Mouse (Mus musculus): ENCODE results near the gene Fcgr3. TPM values are rescaled to one million over a fixed set of nuclear protein-coding genes. Genes with fewer than 3 reads are reported as not detected.
A peak's percentile ranks its signal among the peaks of the same experiment; 100 is the strongest.
"Not testable (repeated sequence)": the region's sequence is repeated elsewhere in the genome, so short reads cannot be mapped to it uniquely, and the experiment has no call there.

Gene Fcgr3
- polyA plus RNA-seq, 1 experiment, result 21.5 TPM

DNA sequence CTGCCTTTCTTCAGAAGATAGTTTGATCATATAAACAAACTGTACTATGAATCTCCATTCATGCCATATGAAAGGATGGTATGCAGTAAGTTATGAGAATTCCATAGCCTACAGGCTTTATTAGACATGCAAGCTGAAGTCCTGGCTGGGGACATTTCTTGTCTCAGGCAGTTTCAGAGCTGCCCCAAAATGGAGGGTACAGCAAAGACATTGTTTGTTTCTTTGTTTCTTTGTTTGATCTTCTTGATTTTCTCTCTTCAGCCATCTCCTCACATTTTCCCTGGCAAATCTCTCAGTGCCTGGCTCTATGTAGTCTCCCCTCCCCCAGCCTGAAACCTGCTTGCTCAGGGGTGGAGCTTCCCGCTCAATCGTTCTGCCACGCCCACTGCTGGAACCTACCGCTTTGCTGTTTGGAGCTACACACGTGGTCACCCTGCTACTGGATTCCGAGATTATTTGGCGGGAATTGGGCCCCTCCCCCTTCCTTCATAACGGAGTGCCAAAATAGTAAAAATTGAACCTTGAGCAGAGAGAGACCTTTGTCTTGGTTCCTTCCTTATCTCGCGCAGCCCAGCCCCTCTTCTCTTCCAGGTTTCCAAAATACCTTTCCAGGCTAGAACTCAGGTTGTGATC, 23.6 kb upstream of the Fcgr3 start:
- DNase-seq (ENCODE audit: extremely low spot score in 1 of 2, low spot score in 1 of 2), result not testable (repeated sequence)

DNA sequence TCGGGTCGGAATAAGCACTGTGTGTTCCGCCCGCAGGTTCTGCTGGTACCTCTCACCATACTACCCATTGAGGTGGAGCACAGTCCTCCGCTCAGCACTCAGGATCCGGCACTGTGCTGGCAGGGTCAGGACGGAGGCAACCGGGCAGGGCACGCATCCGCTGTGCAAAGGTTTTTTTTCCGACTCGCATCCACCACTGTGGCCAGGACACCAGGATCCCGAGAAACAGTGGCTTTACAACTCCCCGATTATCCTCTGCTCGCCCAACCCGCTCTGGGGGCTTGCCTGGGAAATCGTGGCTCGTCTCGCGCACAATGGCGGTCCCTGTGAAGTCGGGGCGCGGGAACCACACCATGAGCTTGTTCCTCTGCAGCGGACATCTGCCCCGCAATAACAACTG, 21.0 kb upstream of the Fcgr3 start:
- no peak for DNase-seq (ENCODE audit: extremely low spot score in 1 of 2, low spot score in 1 of 2)

DNA sequence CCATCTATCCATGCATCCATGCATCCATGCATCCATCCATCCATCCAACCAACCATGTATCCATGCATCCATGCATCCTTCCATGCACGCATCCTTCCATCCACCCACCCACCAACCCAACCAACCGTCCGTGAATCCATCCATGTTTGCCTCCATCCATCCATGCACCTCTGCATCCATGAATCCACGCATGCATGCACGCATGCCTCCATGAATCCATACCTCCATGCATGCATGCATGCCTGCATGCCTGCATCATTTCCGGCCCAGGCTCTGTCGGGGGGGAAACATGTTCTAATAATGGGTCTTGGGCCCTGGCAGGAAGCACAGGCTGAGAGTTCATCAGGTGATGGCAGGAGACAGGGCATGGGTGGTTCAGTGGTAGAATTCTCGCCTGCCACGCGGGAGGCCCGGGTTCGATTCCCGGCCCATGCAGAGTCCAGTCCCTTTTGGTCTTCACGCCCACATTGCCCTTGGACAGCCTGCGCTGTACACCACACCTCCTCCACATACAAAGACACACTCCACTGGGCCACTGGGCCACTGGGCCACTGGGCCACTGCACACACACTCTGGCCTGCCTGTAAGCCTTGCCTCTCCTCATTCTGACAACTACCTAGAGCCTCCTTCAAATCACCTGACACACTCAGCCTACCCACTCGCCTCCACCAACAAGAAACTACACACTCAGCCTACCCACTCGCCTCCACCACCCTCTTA, 16.9 kb upstream of the Fcgr3 start:
- DNase-seq (ENCODE audit: extremely low spot score in 1 of 2, low spot score in 1 of 2), result not testable (repeated sequence)

DNA sequence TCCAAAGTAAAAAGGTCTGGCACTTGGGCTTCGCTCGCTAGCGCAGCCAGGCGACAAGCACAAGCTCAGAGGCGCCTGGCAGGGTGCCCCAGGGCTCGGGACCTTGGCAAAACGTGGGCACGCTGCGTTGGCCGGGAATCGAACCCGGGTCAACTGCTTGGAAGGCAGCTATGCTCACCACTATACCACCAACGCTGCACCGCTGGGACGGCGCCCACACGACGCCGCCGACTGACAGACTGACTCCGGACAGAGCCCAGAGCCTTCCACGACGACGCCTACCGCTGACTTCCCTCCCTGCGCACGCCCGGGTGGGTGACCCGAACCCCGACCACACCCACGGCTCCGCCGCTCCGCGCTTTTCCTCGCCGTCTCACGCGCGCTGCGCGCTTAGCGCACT, 15.1 kb upstream of the Fcgr3 start:
- DNase-seq (ENCODE audit: extremely low spot score in 1 of 2, low spot score in 1 of 2), result not testable (repeated sequence)

DNA sequence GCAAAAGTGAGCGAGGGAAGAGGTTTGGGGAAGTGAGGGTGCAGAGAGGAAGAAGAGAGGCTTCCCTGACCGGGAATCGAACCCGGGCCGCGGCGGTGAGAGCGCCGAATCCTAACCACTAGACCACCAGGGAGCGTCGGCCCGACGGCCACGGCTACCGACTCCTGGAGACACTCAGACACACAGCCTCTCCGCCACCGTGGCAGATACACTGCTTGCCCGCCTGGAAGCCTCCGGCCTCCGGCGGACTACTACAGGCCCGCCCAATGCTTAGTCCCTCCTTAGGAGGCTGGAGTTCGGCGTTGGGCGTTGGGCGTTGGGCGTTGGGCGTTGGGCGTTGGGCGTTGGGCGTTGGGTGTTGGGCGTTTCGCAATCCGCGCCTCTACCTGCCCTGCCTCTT, 14.6 kb upstream of the Fcgr3 start:
- DNase-seq (ENCODE audit: extremely low spot score in 1 of 2, low spot score in 1 of 2), result not testable (repeated sequence)

DNA sequence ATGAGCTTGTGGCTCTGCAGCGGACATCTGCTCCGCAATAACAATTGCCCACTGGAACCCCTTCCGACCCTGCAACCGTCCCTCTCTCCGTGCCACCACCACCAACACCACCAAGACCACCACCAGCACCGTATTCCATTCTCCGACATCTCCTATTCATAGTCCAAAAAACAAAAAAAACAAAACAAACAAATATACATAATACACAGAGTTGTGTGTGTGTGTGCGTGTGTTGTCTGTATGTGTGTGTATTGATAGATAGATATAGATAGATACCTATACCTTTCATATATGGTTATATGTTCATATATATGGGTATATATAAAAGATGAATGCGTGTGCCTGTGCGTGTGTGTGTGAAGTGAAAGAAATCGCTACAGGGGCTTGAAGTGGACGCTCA, 13.7 kb upstream of the Fcgr3 start:
- not testable (repeated sequence) for DNase-seq (ENCODE audit: extremely low spot score in 1 of 2, low spot score in 1 of 2)

DNA sequence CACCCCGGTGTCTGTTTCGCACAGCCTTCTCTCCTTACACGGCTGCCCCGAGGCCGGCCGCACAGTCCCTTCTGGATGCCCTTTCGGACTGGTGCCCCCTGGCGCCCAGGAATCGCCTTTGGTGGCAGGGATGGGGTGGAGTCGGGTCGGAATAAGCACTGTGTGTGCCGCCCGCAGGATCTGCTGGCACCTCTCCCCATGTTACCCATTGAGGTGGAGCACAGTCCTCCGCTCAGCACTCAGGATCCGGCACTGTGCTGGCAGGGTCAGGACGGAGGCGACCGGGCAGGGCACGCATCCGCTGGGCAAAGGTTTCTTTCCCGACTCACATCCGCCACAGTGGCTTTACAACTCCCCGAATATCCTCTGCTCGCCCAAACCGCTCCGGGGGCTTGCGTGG, 13.2 kb upstream of the Fcgr3 start:
- not testable (repeated sequence) for DNase-seq (ENCODE audit: extremely low spot score in 1 of 2, low spot score in 1 of 2)

DNA sequence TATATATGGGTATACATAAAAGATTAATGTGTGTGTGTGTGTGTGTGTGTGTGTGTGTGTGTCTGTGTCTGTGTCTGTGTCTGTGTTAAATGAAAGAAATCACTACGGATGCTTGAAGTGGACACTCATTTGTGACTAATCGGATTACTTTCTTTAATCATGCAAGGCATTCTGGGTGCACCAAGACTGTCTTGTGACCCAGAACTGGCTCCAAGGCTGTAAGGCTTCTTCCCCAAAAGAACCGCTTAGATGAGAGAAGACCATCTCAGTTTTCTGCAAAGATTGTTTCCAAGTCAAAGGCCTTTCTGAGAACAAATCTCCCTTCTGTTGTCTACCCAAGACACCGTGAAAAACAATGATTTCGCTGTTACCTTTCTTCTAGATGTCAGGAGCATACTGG, 12.5 kb upstream of the Fcgr3 start:
- DNase-seq (ENCODE audit: extremely low spot score in 1 of 2, low spot score in 1 of 2), result not testable (repeated sequence)

DNA sequence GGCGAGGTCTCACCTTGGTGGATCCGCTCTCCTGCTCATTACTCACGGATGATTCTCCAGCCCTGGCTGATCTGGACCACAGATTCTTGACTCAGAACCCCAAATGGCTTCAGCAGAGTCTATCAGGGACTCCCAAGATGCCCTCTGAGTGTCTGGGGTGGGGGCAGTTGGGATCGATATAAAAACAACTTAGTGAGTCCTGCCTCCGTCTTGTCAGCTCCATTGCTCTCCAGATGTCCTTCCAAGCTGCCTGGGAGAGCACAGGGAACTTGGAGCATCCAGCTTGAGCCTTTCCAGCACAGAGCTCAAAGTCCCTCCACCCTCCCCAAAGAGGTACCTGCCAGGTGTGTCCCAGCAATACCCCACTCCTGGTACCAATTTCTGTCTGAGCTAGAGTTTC, 11.4 kb upstream of the Fcgr3 start:
- DNase-seq (ENCODE audit: extremely low spot score in 1 of 2, low spot score in 1 of 2), result not testable (repeated sequence)

DNA sequence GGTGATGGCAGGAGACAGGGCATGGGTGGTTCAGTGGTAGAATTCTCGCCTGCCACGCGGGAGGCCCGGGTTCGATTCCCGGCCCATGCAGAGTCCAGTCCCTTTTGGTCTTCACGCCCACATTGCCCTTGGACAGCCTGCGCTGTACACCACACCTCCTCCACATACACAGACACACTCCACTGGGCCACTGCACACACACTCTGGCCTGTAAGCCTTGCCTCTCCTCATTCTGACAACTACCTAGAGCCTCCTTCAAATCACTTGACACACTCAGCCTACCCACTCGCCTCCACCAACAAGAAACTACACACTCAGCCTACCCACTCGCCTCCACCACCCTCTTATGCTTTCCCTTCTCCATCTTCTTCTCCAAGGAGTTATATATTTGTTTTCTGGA, 9.5 kb upstream of the Fcgr3 start:
- DNase-seq (ENCODE audit: extremely low spot score in 1 of 2, low spot score in 1 of 2), result not testable (repeated sequence)

DNA sequence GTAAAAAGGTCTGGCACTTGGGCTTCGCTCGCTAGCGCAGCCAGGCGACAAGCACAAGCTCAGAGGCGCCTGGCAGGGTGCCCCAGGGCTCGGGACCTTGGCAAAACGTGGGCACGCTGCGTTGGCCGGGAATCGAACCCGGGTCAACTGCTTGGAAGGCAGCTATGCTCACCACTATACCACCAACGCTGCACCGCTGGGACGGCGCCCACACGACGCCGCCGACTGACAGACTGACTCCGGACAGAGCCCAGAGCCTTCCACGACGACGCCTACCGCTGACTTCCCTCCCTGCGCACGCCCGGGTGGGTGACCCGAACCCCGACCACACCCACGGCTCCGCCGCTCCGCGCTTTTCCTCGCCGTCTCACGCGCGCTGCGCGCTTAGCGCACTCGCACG, 7.5 kb upstream of the Fcgr3 start:
- DNase-seq (ENCODE audit: extremely low spot score in 1 of 2, low spot score in 1 of 2), result not testable (repeated sequence)

DNA sequence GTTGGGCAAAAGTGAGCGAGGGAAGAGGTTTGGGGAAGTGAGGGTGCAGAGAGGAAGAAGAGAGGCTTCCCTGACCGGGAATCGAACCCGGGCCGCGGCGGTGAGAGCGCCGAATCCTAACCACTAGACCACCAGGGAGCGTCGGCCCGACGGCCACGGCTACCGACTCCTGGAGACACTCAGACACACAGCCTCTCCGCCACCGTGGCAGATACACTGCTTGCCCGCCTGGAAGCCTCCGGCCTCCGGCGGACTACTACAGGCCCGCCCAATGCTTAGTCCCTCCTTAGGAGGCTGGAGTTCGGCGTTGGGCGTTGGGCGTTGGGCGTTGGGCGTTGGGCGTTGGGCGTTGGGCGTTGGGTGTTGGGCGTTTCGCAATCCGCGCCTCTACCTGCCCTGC, 7.0 kb upstream of the Fcgr3 start:
- DNase-seq (ENCODE audit: extremely low spot score in 1 of 2, low spot score in 1 of 2), result not testable (repeated sequence)

DNA sequence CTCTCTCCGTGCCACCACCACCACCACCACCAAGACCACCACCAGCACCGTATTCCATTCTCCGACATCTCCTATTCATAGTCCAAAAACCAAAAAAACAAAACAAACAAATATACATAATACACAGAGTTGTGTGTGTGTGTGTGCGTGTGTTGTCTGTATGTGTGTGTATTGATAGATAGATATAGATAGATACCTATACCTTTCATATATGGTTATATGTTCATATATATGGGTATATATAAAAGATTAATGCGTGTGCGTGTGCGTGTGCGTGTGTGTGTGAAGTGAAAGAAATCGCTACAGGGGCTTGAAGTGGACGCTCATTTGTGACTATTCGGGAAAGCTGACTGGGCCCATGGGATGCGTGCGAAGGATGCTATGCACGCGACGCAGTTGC, 6.1 kb upstream of the Fcgr3 start:
- not testable (repeated sequence) for DNase-seq (ENCODE audit: extremely low spot score in 1 of 2, low spot score in 1 of 2)

DNA sequence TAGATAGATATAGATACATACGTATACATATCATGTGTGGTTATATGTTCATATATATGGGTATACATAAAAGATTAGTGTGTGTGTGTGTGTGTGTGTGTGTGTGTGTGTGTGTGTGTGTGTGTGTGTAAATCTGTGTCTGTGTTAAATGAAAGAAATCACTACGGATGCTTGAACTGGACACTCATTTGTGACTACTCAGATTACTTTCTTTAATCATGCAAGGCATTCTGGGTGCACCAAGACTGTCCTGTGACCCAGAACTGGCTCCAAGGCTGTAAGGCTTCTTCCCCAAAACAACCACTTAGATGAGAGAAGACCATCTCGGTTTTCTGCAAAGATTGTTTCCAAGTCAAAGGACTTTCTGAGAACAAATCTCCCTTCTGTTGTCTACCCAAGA, 4.8 kb upstream of the Fcgr3 start:
- not testable (repeated sequence) for DNase-seq (ENCODE audit: extremely low spot score in 1 of 2, low spot score in 1 of 2)

DNA sequence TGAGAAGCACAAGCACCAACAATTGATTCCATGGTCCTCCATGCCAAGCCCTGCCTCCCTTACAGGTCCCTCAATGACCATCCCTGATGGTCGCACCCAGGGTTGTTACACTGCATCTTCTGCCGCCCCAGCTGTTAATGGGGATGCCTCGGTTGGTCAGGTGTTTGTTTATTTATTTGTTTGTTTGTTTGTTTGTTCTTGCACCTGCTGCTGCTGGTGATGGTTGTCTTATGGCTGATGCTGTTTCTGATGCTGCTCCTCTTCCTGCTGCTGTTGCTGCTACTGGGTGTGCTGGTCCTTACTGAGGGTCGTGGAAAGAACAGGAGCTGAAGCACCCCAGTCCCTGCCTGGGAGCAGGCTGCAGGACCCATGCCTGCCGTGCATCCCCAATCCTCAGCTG, 3.2 kb upstream of the Fcgr3 start:
- DNase-seq (ENCODE audit: extremely low spot score in 1 of 2, low spot score in 1 of 2), result not testable (repeated sequence)

DNA sequence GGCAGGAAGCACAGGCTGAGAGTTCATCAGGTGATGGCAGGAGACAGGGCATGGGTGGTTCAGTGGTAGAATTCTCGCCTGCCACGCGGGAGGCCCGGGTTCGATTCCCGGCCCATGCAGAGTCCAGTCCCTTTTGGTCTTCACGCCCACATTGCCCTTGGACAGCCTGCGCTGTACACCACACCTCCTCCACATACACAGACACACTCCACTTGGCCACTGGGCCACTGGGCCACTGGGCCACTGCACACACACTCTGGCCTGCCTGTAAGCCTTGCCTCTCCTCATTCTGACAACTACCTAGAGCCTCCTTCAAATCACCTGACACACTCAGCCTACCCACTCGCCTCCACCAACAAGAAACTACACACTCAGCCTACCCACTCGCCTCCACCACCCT, 1.8 kb upstream of the Fcgr3 start:
- DNase-seq (ENCODE audit: extremely low spot score in 1 of 2, low spot score in 1 of 2), result not testable (repeated sequence)

DNA sequence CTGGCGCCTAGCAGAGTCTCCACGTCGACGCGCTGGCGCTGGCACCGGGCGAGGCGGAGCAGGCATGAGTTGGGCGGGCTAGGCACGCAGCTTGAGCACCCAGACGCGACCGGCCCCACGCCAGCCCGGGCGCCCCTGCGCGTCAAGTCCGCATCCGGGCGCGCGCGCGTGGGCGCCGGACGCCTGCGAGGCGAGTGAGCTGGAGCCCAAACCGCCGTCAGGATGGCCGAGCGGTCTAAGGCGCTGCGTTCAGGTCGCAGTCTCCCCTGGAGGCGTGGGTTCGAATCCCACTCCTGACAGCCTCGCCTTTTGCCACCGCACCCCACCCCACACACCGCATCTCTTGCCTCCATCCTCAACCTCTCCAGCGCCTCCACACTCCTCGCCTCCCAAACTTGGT, 1.0 kb upstream of the Fcgr3 start:
- DNase-seq (ENCODE audit: extremely low spot score in 1 of 2, low spot score in 1 of 2), result peak; percentile 34 to 46

DNA sequence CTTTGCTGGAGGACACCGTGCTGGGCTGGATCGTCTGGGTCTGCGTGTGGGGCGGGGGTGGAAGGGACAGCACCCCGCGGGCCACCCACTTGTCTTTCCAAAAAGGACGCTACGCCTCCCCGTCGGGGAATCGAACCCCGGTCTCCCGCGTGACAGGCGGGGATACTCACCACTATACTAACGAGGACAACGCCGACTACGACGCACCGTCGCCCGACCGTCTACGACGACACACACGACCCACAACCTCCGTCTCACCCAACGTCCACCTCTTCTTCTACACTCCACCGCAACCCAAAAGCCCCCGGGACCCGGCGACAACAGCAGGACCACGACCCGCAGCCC, 480 bp upstream of the Fcgr3 start:
- DNase-seq (ENCODE audit: extremely low spot score in 1 of 2, low spot score in 1 of 2), result peak in 1 of 2 experiments; percentile 68

DNA sequence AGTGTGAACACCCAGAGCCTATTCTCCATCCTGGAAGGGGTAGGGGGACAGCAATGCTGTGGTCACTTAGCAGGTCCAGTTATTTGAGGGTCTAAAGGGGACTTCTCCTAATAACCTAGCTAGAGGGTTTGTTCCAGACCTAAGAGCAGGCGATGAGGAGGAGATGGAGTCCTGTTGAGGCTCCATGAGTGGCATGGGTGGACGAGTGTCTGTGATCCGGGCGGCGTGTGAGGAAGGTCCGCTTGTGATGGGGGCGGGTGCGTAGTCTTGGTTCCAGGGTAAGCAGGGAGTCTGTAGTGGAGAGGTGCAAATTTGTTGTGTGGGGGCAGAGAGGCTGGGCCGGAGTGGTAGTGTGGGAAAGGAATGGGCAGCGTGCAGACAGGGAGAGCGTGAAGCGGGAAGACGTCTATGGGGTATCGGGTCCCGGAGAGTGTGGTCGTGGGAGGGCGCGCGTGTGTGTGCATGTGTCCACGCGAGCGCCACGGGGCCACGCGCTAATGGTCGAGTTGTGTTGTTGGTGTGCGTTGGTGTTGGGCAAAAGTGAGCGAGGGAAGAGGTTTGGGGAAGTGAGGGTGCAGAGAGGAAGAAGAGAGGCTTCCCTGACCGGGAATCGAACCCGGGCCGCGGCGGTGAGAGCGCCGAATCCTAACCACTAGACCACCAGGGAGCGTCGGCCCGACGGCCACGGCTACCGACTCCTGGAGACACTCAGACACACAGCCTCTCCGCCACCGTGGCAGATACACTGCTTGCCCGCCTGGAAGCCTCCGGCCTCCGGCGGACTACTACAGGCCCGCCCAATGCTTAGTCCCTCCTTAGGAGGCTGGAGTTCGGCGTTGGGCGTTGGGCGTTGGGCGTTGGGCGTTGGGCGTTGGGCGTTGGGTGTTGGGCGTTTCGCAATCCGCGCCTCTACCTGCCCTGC, 905 bp downstream of the Fcgr3 start:
- DNase-seq (ENCODE audit: extremely low spot score in 1 of 2, low spot score in 1 of 2), result not testable (repeated sequence)

DNA sequence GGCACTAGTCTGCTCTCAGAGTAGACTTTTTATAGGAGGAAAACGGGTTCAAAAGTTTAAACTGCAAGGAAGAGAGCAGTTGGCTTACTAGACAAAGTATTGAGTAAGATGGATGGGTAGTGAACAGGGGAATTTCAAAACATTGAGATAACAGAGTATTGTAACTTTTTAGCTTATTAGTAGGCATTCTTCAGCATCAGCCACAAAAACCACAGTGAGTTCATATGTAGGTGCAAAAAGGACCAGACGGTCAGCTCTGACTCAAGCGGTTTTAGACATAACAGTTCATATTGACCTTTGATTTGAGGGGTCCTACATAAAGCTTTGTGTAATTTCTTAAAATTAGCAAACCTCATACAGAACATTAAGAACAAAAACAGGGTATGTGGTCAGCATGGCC, 3.2 kb downstream of the Fcgr3 start:
- no peak for DNase-seq (ENCODE audit: extremely low spot score in 1 of 2, low spot score in 1 of 2)

DNA sequence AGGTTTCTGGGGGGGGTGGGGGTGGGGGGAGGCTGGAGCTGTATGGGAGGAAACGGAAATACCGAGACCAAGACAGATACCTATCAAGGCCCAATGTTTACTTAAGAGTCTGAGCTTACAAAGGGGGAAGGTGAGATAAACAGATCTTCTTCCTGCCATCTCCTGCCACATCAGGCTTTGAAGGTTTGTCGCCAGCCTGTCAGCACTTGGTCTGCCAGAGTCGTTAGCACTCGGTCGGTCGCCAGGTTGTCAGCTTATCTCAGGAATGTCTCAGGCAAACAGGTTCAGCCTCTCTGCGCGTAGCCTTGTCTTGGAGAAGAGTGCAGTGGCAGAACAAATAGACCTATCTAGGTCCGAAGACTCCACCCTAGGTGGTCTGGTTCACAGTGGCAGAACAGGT, 4.3 kb downstream of the Fcgr3 start:
- DNase-seq (ENCODE audit: extremely low spot score in 1 of 2, low spot score in 1 of 2), result no peak

Data from frontal cortex, adult 2 months (tissue).